Mouse (Mus musculus) megakaryocyte, embryonic 14.5 days (primary cell): ENCODE results near the gene Bcl6.

Experiments
- FLI1 ChIP-seq: IDR thresholded peaks from 2 replicates; pipeline ENCODE4 v1.6.1; 2012; ENCODE audit warnings: low read length, inconsistent platforms, mixed read lengths
- GATA1 ChIP-seq: IDR thresholded peaks from 3 replicates; pipeline ENCODE4 v1.6.1; 2012; ENCODE audit warnings: mixed read lengths, low read length, inconsistent platforms, borderline replicate concordance

DNA sequence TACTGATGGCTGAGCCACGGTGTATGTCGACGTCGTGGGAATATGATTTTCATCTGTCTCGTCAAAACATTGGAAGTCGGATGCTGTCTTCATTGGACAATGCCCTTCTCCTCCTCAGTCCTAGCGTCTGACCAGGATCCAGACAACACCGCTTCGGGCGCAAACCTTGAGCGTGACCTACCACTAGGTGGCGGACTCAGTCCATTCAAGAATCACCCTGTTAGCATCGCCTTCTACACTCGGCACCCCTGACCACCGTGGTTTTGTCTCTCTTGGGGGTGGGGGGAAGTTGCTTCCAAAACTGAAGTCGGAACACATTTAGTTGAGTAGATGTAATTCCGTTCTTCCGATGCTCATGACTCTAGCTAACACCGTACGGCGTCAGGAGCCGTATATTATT lies 4.5 kb downstream of the Bcl6 start:
- TF ChIP-seq GATA1 (no peak), FLI1 (no peak)
